Mouse (Mus musculus) embryonic facial prominence, embryonic 11.5 days (tissue): ENCODE data around the gene Apobec1. TPM values are rescaled to one million over a fixed set of nuclear protein-coding genes. Genes with fewer than 3 reads are reported as not detected.

Source experiments
- ATAC-seq: fragments of 200-750 bp; cut with Nextera tagmentation; replicated peaks from 2 replicates; pipeline ENCODE4 v1.8.0; 2017; ENCODE audit warnings: low read depth; ENCODE audit not compliant: insufficient number of reproducible peaks, low FRiP score, low TSS enrichment
- DNase-seq: peaks from one replicate; pipeline ENCODE4 v3.0.0-alpha.2; 2015; ENCODE audit warnings: low spot score
- H3K27ac ChIP-seq: fragments of 300-500 bp; sonication (generic); replicated peaks from 2 replicates; pipeline ENCODE4 v1.5.1; 2014; ENCODE audit warnings: mild to moderate bottlenecking, low read depth, low read length, control low read depth
- H3K27me3 ChIP-seq: fragments of 300-500 bp; sonication (generic); 2 replicates; pipeline ENCODE4 v1.6.1; 2014; ENCODE audit warnings: mild to moderate bottlenecking, low read length, moderate library complexity, mixed read lengths; ENCODE audit not compliant: control insufficient read depth, insufficient read depth
- H3K36me3 ChIP-seq: fragments of 300-500 bp; sonication (generic); replicated peaks from 2 replicates; pipeline ENCODE4 v1.6.1; 2014; ENCODE audit warnings: low read depth, mild to moderate bottlenecking, low read length, moderate library complexity, mixed read lengths; ENCODE audit not compliant: control insufficient read depth, insufficient read depth
- H3K4me1 ChIP-seq: fragments of 300-500 bp; sonication (generic); 2 replicates; pipeline ENCODE4 v1.6.1; 2014; ENCODE audit warnings: low read length, mixed read lengths; ENCODE audit not compliant: control insufficient read depth, insufficient read depth
- H3K4me2 ChIP-seq: fragments of 300-500 bp; sonication (generic); 2 replicates; pipeline ENCODE4 v1.6.1; 2014; ENCODE audit warnings: low read depth, mild to moderate bottlenecking, control low read depth, low read length, moderate library complexity
- H3K4me3 ChIP-seq: fragments of 300-500 bp; sonication (generic); 2 replicates; pipeline ENCODE4 v1.5.1; 2014; ENCODE audit warnings: low read depth, low read length, control low read depth
- H3K9ac ChIP-seq: fragments of 300-500 bp; sonication (generic); replicated peaks from 2 replicates; pipeline ENCODE4 v1.6.1; 2014; ENCODE audit warnings: mild to moderate bottlenecking, control low read depth, low read length
- H3K9me3 ChIP-seq: fragments of 300-500 bp; sonication (generic); replicated peaks from 2 replicates; pipeline ENCODE4 v1.6.1; 2016; ENCODE audit warnings: mild to moderate bottlenecking, low read length, inconsistent platforms, mixed read lengths; ENCODE audit not compliant: control insufficient read depth
- WGBS: fragments of 180-500 bp; shearing (Covaris S2); extraction: QIAGEN DNeasy Blood & Tissue Kit; methylation state at CpG from one replicate; pipeline ENCODE4 v1.1.7; 2014; 5-methylcytosine and 5-hydroxymethylcytosine counted together
- polyA plus RNA-seq: library from polyadenylated mRNA; unstranded; fragments of >200 nt; fragmentation: Nextera tagmentation; extraction: Ambion mirVana; gene quantifications from 2 replicates; pipeline ENCODE4 v1.2.1, GENCODE M21; 2014

Gene Apobec1
- polyA plus RNA-seq, 1 experiment from 2014 or later, result 2.6 TPM

- Histone ChIP-seq H3K4me2 (no peak overlapping the region), H3K27me3 (no peaks in the 10 kb centered on the region), H3K4me1 (no peaks in the 10 kb centered on the region), H3K9me3 (no peaks in the 10 kb centered on the region), H3K9ac (no peak overlapping the region), H3K27ac (no peak overlapping the region), H3K4me3 (no peak overlapping the region), H3K36me3 (no peaks in the 10 kb centered on the region)
- 61% methylated on average over 5 of the region's 5 CpGs for WGBS
- DNase-seq (no peak), ATAC-seq (no peak)
Observed at GRCm38 (mm10) chr6:122569113-122569512, 33.1 kb downstream of the Apobec1 start.

- Histone ChIP-seq H3K9me3 (no peaks in the 10 kb centered on the region), H3K4me2 (no peak overlapping the region), H3K4me1 (no peaks in the 10 kb centered on the region), H3K27ac (no peak overlapping the region), H3K4me3 (no peak overlapping the region), H3K36me3 (no peaks in the 10 kb centered on the region), H3K9ac (no peak overlapping the region), H3K27me3 (no peaks in the 10 kb centered on the region)
- ATAC-seq (no peak), DNase-seq (no peak)
- WGBS, result 86% methylated on average over 9 of the region's 9 CpGs
Observed at GRCm38 (mm10) chr6:122565070-122565784, 37.0 kb downstream of the Apobec1 start.

GRCm38 (mm10) chr6:122562463-122562862, 39.8 kb downstream of the Apobec1 start:
- ATAC-seq (no peak), DNase-seq (peak; percentile 84)
- H3K4me2 ChIP-seq, result no peak overlapping the region

GRCm38 (mm10) chr6:122561005-122561404, 41.2 kb downstream of the Apobec1 start:
- H3K27ac ChIP-seq, result no peak overlapping the region
- no peaks in the 10 kb centered on the region for H3K36me3 ChIP-seq
- no peak overlapping the region for H3K4me2 ChIP-seq
- H3K9me3 ChIP-seq, result no peaks in the 10 kb centered on the region
- H3K27me3 ChIP-seq, result no peaks in the 10 kb centered on the region
- no peak overlapping the region for H3K4me3 ChIP-seq
- DNase-seq, result no peak
- ATAC-seq, result 0 out of 2 replicates have a peak, but pooled peaks have one; percentile 25
- no peak overlapping the region for H3K9ac ChIP-seq
- WGBS, result 86% methylated on average over 20 of the region's 20 CpGs
- H3K4me1 ChIP-seq, result no peaks in the 10 kb centered on the region

More at GRCm38 (mm10) chr6:122562463-122562862, 39.8 kb downstream of the Apobec1 start:
- no peaks in the 10 kb centered on the region for H3K9me3 ChIP-seq
- H3K9ac ChIP-seq, result no peak overlapping the region
- no peak overlapping the region for H3K27ac ChIP-seq
- H3K4me3 ChIP-seq, result no peak overlapping the region
- no peaks in the 10 kb centered on the region for H3K4me1 ChIP-seq
- no peaks in the 10 kb centered on the region for H3K27me3 ChIP-seq
- H3K36me3 ChIP-seq, result no peaks in the 10 kb centered on the region
- WGBS, result 4% methylated on average over 6 of the region's 6 CpGs

- DNase-seq, result peak; percentile 90
- no peak overlapping the region for H3K4me3 ChIP-seq
- no peaks in the 10 kb centered on the region for H3K36me3 ChIP-seq
- no peak overlapping the region for H3K27ac ChIP-seq
- no peaks in the 10 kb centered on the region for H3K27me3 ChIP-seq
- no peaks in the 10 kb centered on the region for H3K9me3 ChIP-seq
- H3K4me1 ChIP-seq, result no peaks in the 10 kb centered on the region
- 16% methylated on average over 17 of the region's 17 CpGs for WGBS
- no peak overlapping the region for H3K4me2 ChIP-seq
- H3K9ac ChIP-seq, result no peak overlapping the region
- ATAC-seq, result no peak
Observed at GRCm38 (mm10) chr6:122560427-122560826, 41.8 kb downstream of the Apobec1 start.

- H3K4me2 ChIP-seq, result no peak overlapping the region
- no peaks in the 10 kb centered on the region for H3K4me1 ChIP-seq
- no peak overlapping the region for H3K4me3 ChIP-seq
- no peaks in the 10 kb centered on the region for H3K36me3 ChIP-seq
- no peaks in the 10 kb centered on the region for H3K9me3 ChIP-seq
- WGBS, result 25% methylated on average over 15 of the region's 15 CpGs
- no peaks in the 10 kb centered on the region for H3K27me3 ChIP-seq
- no peak overlapping the region for H3K27ac ChIP-seq
- no peak for ATAC-seq
- peak; percentile 82 for DNase-seq
- no peak overlapping the region for H3K9ac ChIP-seq
Observed at GRCm38 (mm10) chr6:122556959-122557561, 45.2 kb downstream of the Apobec1 start.

- no peak overlapping the region for H3K27ac ChIP-seq
- DNase-seq (no peak), ATAC-seq (no peak)
- no peak overlapping the region for H3K4me2 ChIP-seq
- H3K9me3 ChIP-seq, result no peaks in the 10 kb centered on the region
- H3K4me3 ChIP-seq, result no peak overlapping the region
- no peaks in the 10 kb centered on the region for H3K36me3 ChIP-seq
- no peaks in the 10 kb centered on the region for H3K27me3 ChIP-seq
- 43% methylated on average over 7 of the region's 7 CpGs for WGBS
- H3K9ac ChIP-seq, result no peak overlapping the region
- no peaks in the 10 kb centered on the region for H3K4me1 ChIP-seq
Observed at GRCm38 (mm10) chr6:122555266-122555665, 47.0 kb downstream of the Apobec1 start.

- Histone ChIP-seq H3K27ac (no peak overlapping the region), H3K4me2 (no peak overlapping the region), H3K4me3 (no peak overlapping the region), H3K9ac (no peak overlapping the region), H3K27me3 (no peaks in the 10 kb centered on the region), H3K9me3 (no peaks in the 10 kb centered on the region), H3K4me1 (no peaks in the 10 kb centered on the region), H3K36me3 (no peaks in the 10 kb centered on the region)
- ATAC-seq, result no peak
- no peak for DNase-seq
- WGBS, result 80% methylated on average over 6 of the region's 6 CpGs
Observed at GRCm38 (mm10) chr6:122554102-122554501, 48.1 kb downstream of the Apobec1 start.
